Mouse (Mus musculus): ENCODE data around the gene Wsb1. TPM values are rescaled to one million over a fixed set of nuclear protein-coding genes. Genes with fewer than 3 reads are reported as not detected.
"Not testable (repeated sequence)": the region's sequence is repeated elsewhere in the genome, so short reads cannot be mapped to it uniquely, and the experiment has no call there.

Wsb1 gene
- polyA plus RNA-seq (2015; fragmentation: Nextera tagmentation; extraction: Ambion mirVana) = 116 and 122 TPM in 2 replicates

- peak; percentile 93 for DNase-seq (ENCODE audit: low spot score)
Observed at GRCm38 (mm10) chr11:79254391-79255098, at the start of gene Wsb1. Gene Wsb1, minus strand, starts transcription at chr11:79254671.

GRCm38 (mm10) chr11:79304245-79304644 is 49.8 kb upstream of the Wsb1 start:
- DNase-seq (ENCODE audit: low spot score) = not testable (repeated sequence)

- DNase-seq (ENCODE audit: low spot score) = no peak
Observed at GRCm38 (mm10) chr11:79303109-79303508, 48.6 kb upstream of the Wsb1 start.

GRCm38 (mm10) chr11:79299719-79300431 is 45.4 kb upstream of the Wsb1 start:
- no peak for DNase-seq (ENCODE audit: low spot score)

GRCm38 (mm10) chr11:79296856-79297491 is 42.5 kb upstream of the Wsb1 start, which contains the start of gene Gm9964:
Gene Gm9964, minus strand, starts transcription at chr11:79296906.
- DNase-seq (ENCODE audit: low spot score) = no peak

- peak; percentile 61 for DNase-seq (ENCODE audit: low spot score)
Observed at GRCm38 (mm10) chr11:79296167-79296566, 41.7 kb upstream of the Wsb1 start.

GRCm38 (mm10) chr11:79293971-79294370 is 39.5 kb upstream of the Wsb1 start:
- no peak for DNase-seq (ENCODE audit: low spot score)

- no peak for DNase-seq (ENCODE audit: low spot score)
Observed at GRCm38 (mm10) chr11:79293025-79293424, 38.6 kb upstream of the Wsb1 start.

GRCm38 (mm10) chr11:79292130-79292529 is 37.7 kb upstream of the Wsb1 start:
- DNase-seq (ENCODE audit: low spot score) = no peak

- no peak for DNase-seq (ENCODE audit: low spot score)
Observed at GRCm38 (mm10) chr11:79291651-79292050, 37.2 kb upstream of the Wsb1 start.

- DNase-seq (ENCODE audit: low spot score) = peak; percentile 26
Observed at GRCm38 (mm10) chr11:79290473-79290872, 36.0 kb upstream of the Wsb1 start.

GRCm38 (mm10) chr11:79288913-79289640 is 34.6 kb upstream of the Wsb1 start:
- DNase-seq (ENCODE audit: low spot score) = no peak

GRCm38 (mm10) chr11:79288278-79288843 is 33.9 kb upstream of the Wsb1 start:
- no peak for DNase-seq (ENCODE audit: low spot score)

- no peak for DNase-seq (ENCODE audit: low spot score)
Observed at GRCm38 (mm10) chr11:79287447-79287846, 33.0 kb upstream of the Wsb1 start.

- peak; percentile 35 for DNase-seq (ENCODE audit: low spot score)
Observed at GRCm38 (mm10) chr11:79286305-79286799, 31.9 kb upstream of the Wsb1 start.

GRCm38 (mm10) chr11:79283350-79284030 is 29.0 kb upstream of the Wsb1 start:
- DNase-seq (ENCODE audit: low spot score) = no peak

GRCm38 (mm10) chr11:79281396-79281795 is 26.9 kb upstream of the Wsb1 start:
- no peak for DNase-seq (ENCODE audit: low spot score)

GRCm38 (mm10) chr11:79279732-79280405 is 25.4 kb upstream of the Wsb1 start:
- DNase-seq (ENCODE audit: low spot score) = no peak

GRCm38 (mm10) chr11:79273757-79274156 is 19.3 kb upstream of the Wsb1 start:
- DNase-seq (ENCODE audit: low spot score) = no peak

- no peak for DNase-seq (ENCODE audit: low spot score)
Observed at GRCm38 (mm10) chr11:79273039-79273438, 18.6 kb upstream of the Wsb1 start.

Data from thymus, postnatal 0 days (tissue).